Mouse (Mus musculus) heart, embryonic 13.5 days (tissue): Measurements from ENCODE around the gene Exog. TPM values are rescaled to one million over a fixed set of nuclear protein-coding genes. Genes with fewer than 3 reads are reported as not detected.
A peak's percentile ranks its signal among the peaks of the same experiment; 100 is the strongest.

Experiments used
- ATAC-seq: fragments of 200-750 bp; cut with Nextera tagmentation; 2 replicates; pipeline ENCODE4 v1.8.0; 2017; ENCODE audit warnings: moderate TSS enrichment; ENCODE audit not compliant: insufficient number of reproducible peaks, low FRiP score, low TSS enrichment; ENCODE audit errors: extremely low read depth
- H3K27ac ChIP-seq: fragments of 300-500 bp; sonication (generic); replicated peaks from 2 replicates; pipeline ENCODE4 v1.5.1; 2015; ENCODE audit warnings: moderate library complexity, mild to moderate bottlenecking, inconsistent platforms
- H3K27me3 ChIP-seq: fragments of 300-500 bp; sonication (generic); replicated peaks from 2 replicates; pipeline ENCODE4 v1.6.1; 2015; ENCODE audit warnings: mild to moderate bottlenecking, inconsistent platforms
- H3K36me3 ChIP-seq: fragments of 300-500 bp; sonication (generic); 2 replicates; pipeline ENCODE4 v1.6.1; 2015; ENCODE audit warnings: mild to moderate bottlenecking, inconsistent platforms
- H3K4me1 ChIP-seq: fragments of 300-500 bp; sonication (generic); 2 replicates; pipeline ENCODE4 v1.6.1; 2015; ENCODE audit warnings: inconsistent platforms
- H3K4me2 ChIP-seq: fragments of 300-500 bp; sonication (generic); 2 replicates; pipeline ENCODE4 v1.6.1; 2015; ENCODE audit warnings: inconsistent platforms, mild to moderate bottlenecking, moderate library complexity
- H3K4me3 ChIP-seq: fragments of 300-500 bp; sonication (generic); 2 replicates; pipeline ENCODE4 v1.5.1; 2015; ENCODE audit warnings: moderate library complexity, mild to moderate bottlenecking, inconsistent platforms
- H3K9ac ChIP-seq: fragments of 300-500 bp; sonication (generic); 2 replicates; pipeline ENCODE4 v1.6.1; 2015; ENCODE audit warnings: inconsistent platforms, mild to moderate bottlenecking, moderate library complexity
- H3K9me3 ChIP-seq: fragments of 300-500 bp; sonication (generic); 2 replicates; pipeline ENCODE4 v1.6.1; 2016; ENCODE audit warnings: inconsistent platforms
- WGBS: fragments of 180-500 bp; shearing (Covaris S2); methylation state at CpG from one replicate; pipeline ENCODE4 v1.1.7; 2015; ENCODE audit warnings: mixed read lengths; 5-methylcytosine and 5-hydroxymethylcytosine counted together
- polyA plus RNA-seq: library from polyadenylated mRNA; unstranded; fragments of >200 nt; fragmentation: Nextera tagmentation; extraction: Ambion mirVana; gene quantifications from 2 replicates; pipeline ENCODE4 v1.2.1, GENCODE M21; 2015

Exog gene
- 11.8 and 12.4 TPM in 2 replicates for polyA plus RNA-seq

- H3K36me3 ChIP-seq = peaks cover 30% of the 10 kb centered on the region
- no peaks in the 10 kb centered on the region for H3K27me3 ChIP-seq
- peak within 1 kb of the TSS; percentile 97 for H3K4me2 ChIP-seq
- H3K27ac ChIP-seq = peak within 1 kb of the TSS; percentile 78
- H3K9ac ChIP-seq = peak within 1 kb of the TSS; percentile 96
- ATAC-seq = peak; percentile 87
- H3K4me1 ChIP-seq = peaks cover 13% of the 10 kb centered on the region
- no peaks in the 10 kb centered on the region for H3K9me3 ChIP-seq
- peak within 1 kb of the TSS; percentile 95 for H3K4me3 ChIP-seq
- under 1% methylated on average over 52 of the region's 52 CpGs for WGBS
Measured at GRCm38 (mm10) chr9:119444738-119445429, at the start of gene Exog. Gene Exog, plus strand, starts transcription at chr9:119444943.

GRCm38 (mm10) chr9:119401351-119401750 lies 43.4 kb upstream of the Exog start:
- peak overlapping the region; percentile 78 for H3K9ac ChIP-seq
- peak overlapping the region; percentile 99 for H3K4me2 ChIP-seq
- peak overlapping the region; percentile 91 for H3K4me3 ChIP-seq
- H3K36me3 ChIP-seq = no peaks in the 10 kb centered on the region
- H3K27me3 ChIP-seq = no peaks in the 10 kb centered on the region
- peaks cover 30% of the 10 kb centered on the region for H3K4me1 ChIP-seq
- no peaks in the 10 kb centered on the region for H3K9me3 ChIP-seq
- 5% methylated on average over 7 of the region's 7 CpGs for WGBS
- H3K27ac ChIP-seq = 0 out of 2 replicates have a peak overlapping the region, but pooled peaks have one; percentile 17
- ATAC-seq = no peak

DNA sequence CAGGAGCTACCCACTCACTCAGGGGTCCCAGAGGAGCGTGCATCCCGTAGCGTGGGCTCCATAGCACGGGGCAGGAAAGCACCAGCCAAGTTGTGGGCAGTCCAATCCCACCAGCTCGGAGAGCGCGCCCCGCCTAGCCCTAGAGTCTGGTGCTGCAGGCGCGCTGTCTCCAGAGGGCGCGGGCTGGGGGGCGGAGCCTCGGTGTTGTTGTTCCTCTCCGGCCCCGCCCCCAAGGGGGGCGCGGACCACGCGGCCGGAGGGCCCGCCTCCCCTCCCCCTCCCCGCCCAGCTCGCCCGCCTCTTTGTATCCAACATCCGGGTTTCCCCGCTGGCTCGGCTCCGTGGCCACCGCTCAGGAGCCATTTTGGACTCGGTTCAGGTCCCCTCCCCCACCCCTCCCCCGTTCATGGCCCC lies 42.9 kb upstream of the Exog start, which contains the start of gene Acvr2b:
TSS of gene Acvr2b (plus strand) at position 318 of the 414 bp plus-strand sequence.
- peak within 1 kb of the TSS; percentile 91 for H3K4me3 ChIP-seq
- H3K9ac ChIP-seq = peak within 1 kb of the TSS; percentile 98
- H3K36me3 ChIP-seq = no peaks in the 10 kb centered on the region
- H3K27me3 ChIP-seq = no peaks in the 10 kb centered on the region
- H3K4me1 ChIP-seq = peaks cover 30% of the 10 kb centered on the region
- ATAC-seq = peak; percentile 88
- WGBS = 0% methylated on average over 25 of the region's 32 CpGs
- no peaks in the 10 kb centered on the region for H3K9me3 ChIP-seq
- peak within 1 kb of the TSS; percentile 99 for H3K27ac ChIP-seq
- peak within 1 kb of the TSS; percentile 99 for H3K4me2 ChIP-seq

GRCm38 (mm10) chr9:119402253-119403235 lies 42.2 kb upstream of the Exog start:
- H3K27ac ChIP-seq = peak overlapping the region; percentile 99
- H3K4me3 ChIP-seq = peak overlapping the region; percentile 91
- under 1% methylated on average over 108 of the region's 127 CpGs for WGBS
- peak overlapping the region; percentile 98 for H3K9ac ChIP-seq
- no peak; the same call in 1 of the 2 replicates for ATAC-seq
- peak overlapping the region; percentile 99 for H3K4me2 ChIP-seq
- no peaks in the 10 kb centered on the region for H3K9me3 ChIP-seq
- no peaks in the 10 kb centered on the region for H3K27me3 ChIP-seq
- peaks cover 32% of the 10 kb centered on the region for H3K4me1 ChIP-seq
- no peaks in the 10 kb centered on the region for H3K36me3 ChIP-seq

DNA sequence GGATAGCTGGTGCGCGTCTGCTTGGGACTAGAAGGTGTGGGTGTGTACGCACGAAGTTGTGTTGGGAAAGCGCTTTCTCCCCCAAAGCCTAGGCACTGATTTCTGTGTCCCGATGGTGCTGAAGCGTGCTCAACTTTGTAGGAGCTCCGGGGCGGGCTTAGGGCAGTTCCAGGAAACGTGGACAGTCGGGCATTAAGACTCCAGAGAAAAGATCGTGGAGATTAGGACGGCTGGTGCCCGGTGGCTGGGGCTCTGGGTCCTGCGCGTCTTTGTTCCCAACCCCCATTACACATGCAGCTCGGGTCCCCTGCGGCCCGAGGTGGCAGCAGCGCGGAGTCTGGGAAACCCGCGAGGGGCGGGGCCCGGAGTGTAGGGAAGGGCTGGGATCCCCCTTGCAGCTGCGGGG lies 41.5 kb upstream of the Exog start:
- H3K9ac ChIP-seq = peak overlapping the region; percentile 98
- H3K36me3 ChIP-seq = no peaks in the 10 kb centered on the region
- peaks cover 39% of the 10 kb centered on the region for H3K4me1 ChIP-seq
- peak overlapping the region; percentile 91 for H3K4me3 ChIP-seq
- H3K9me3 ChIP-seq = no peaks in the 10 kb centered on the region
- H3K27me3 ChIP-seq = no peaks in the 10 kb centered on the region
- 0% methylated on average over 26 of the region's 26 CpGs for WGBS
- peak overlapping the region; percentile 99 for H3K27ac ChIP-seq
- peak overlapping the region; percentile 99 for H3K4me2 ChIP-seq
- no peak for ATAC-seq

DNA sequence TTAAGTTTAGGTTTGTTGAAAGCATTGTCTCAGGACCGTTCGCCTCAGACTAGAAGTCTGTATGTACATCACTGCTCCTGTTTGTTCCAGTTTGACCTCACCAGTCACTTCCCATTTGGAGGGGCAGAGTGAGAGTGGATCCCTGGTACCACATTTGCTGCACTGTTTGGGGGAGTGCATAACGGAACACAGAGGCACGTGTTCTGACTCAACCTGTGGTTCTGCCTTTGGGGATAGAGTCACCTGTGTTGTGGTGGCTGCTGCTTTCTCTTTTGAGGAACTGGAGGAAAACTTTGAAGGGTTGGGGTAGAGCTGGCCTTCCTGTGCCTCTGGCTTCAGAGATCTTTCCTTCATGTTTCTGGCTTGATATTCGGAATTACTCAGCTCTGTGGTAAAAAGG lies 40.7 kb upstream of the Exog start:
- Histone ChIP-seq H3K4me3 (peak overlapping the region; percentile 91), H3K4me1 (peaks cover 47% of the 10 kb centered on the region), H3K9ac (peak overlapping the region; percentile 98; the same call in 1 of the 2 replicates), H3K36me3 (no peaks in the 10 kb centered on the region), H3K9me3 (no peaks in the 10 kb centered on the region), H3K27ac (no peak overlapping the region), H3K27me3 (no peaks in the 10 kb centered on the region), H3K4me2 (peak overlapping the region; percentile 99)
- ATAC-seq = no peak
- 77% methylated on average over 5 of the region's 5 CpGs for WGBS

DNA sequence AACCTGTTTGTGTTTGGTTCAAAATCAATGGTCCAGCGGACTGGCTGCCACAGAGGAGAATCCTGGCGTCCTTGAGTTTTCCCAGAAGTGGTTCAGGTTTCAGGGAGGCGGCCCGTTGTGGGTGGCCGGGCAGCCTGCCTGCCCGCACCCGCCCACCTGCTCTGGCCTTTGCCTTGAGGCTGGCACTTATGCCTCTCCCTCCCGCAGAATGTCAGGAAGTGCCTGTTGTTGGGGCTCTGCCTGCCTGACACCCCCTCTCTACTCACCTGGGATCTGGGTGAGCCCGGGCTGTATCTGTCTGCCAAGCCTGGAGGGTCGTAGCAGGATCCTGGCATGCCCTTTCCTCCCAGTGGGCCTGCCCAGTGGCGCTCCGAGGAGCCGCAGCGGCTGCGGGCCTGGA lies 36.9 kb upstream of the Exog start:
- peaks cover 19% of the 10 kb centered on the region for H3K36me3 ChIP-seq
- ATAC-seq = no peak
- H3K9ac ChIP-seq = no peak overlapping the region
- H3K4me1 ChIP-seq = peaks cover 50% of the 10 kb centered on the region
- H3K4me3 ChIP-seq = no peak overlapping the region
- WGBS = 69% methylated on average over 15 of the region's 15 CpGs
- no peaks in the 10 kb centered on the region for H3K27me3 ChIP-seq
- peaks cover 17% of the 10 kb centered on the region for H3K9me3 ChIP-seq
- H3K27ac ChIP-seq = no peak overlapping the region
- no peak overlapping the region for H3K4me2 ChIP-seq

DNA sequence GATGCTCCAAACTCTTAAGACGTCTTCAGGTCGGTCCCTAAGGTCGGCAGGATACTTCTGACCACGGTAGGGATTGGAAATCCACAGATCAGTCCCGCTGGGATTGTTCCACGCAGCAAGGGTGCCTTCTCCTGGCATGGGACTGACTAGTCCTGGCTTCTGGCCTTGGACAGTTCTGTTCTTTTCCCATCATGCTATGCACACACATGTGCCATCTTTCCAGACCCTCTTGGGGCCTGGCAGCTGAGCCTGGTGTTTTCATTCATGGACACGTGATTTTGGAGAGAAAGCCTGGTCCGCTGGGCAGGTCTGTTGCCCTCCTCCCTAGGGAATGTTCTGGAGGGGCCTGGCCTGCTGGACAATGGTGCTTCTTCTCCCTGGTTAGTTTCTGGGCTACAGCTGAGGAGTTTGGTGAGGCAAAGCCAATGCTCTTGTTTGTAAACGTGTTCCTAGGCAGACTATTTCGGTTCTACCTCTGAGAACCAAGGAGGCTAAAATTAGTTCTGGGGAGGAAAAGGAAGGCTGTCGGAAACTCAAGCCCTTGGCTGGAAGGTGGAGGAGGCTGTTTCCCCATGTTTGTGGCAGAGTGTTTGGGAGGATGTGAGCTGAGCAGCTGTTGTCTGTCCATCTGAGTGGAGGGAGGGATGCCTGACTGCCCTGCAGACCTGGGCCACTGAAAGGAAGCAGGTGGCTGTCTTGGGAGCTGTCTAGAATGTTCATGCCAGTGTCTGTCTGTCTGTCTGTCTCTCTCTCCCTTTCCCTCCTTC lies 35.7 kb upstream of the Exog start:
- H3K4me2 ChIP-seq = no peak overlapping the region; the same call in 1 of the 2 replicates
- peak overlapping the region; percentile 58 for H3K27ac ChIP-seq
- H3K36me3 ChIP-seq = peaks cover 25% of the 10 kb centered on the region

GRCm38 (mm10) chr9:119409864-119410263 lies 34.9 kb upstream of the Exog start:
- no peak for ATAC-seq
- no peak overlapping the region for H3K4me2 ChIP-seq
- H3K4me3 ChIP-seq = no peak overlapping the region
- WGBS = 82% methylated on average over 5 of the region's 5 CpGs
- H3K36me3 ChIP-seq = peaks cover 25% of the 10 kb centered on the region
- H3K9me3 ChIP-seq = peaks cover 25% of the 10 kb centered on the region
- H3K4me1 ChIP-seq = peaks cover 33% of the 10 kb centered on the region
- H3K27ac ChIP-seq = peak overlapping the region; percentile 58
- H3K27me3 ChIP-seq = no peaks in the 10 kb centered on the region
- H3K9ac ChIP-seq = no peak overlapping the region

More for the DNA sequence above, 35.7 kb upstream of the Exog start:
- H3K9ac ChIP-seq = peak overlapping the region; percentile 70
- peaks cover 39% of the 10 kb centered on the region for H3K4me1 ChIP-seq
- no peak for ATAC-seq
- no peak overlapping the region for H3K4me3 ChIP-seq
- WGBS = 52% methylated on average over 11 of the region's 11 CpGs
- H3K27me3 ChIP-seq = no peaks in the 10 kb centered on the region
- H3K9me3 ChIP-seq = peaks cover 25% of the 10 kb centered on the region

DNA sequence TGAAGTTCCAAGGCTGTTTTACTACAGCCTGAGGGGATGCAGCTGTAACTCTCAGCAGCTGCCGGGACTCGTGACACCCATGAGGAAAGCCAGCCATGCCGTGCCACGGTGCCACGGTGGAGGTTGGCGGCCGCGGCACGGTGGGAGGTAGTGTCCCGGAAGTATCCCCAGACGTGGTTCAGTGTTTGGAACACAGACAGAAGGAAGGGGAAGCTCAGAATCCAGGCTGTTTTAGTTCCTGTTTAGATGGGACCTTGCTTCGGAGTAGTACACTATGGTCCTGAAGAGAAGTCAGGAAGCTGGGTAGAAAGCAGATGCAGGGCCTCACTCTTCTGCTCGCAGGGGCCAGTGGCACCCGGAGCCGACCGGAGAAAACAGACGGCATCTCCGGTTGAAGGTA lies 26.7 kb upstream of the Exog start:
- peak overlapping the region; percentile 27 for H3K4me2 ChIP-seq
- no peak overlapping the region for H3K9ac ChIP-seq
- H3K36me3 ChIP-seq = peaks cover 4% of the 10 kb centered on the region
- H3K27ac ChIP-seq = no peak overlapping the region
- H3K27me3 ChIP-seq = no peaks in the 10 kb centered on the region
- peaks cover 6% of the 10 kb centered on the region for H3K9me3 ChIP-seq
- H3K4me3 ChIP-seq = no peak overlapping the region
- WGBS = 59% methylated on average over 18 of the region's 18 CpGs
- ATAC-seq = no peak
- peaks cover 60% of the 10 kb centered on the region for H3K4me1 ChIP-seq
